Mouse (Mus musculus) heart, embryonic 15.5 days (tissue): ENCODE measurements around the gene Ncoa3. TPM values are rescaled to one million over a fixed set of nuclear protein-coding genes. Genes with fewer than 3 reads are reported as not detected.
A peak's percentile ranks its signal among the peaks of the same experiment; 100 is the strongest.

Source experiments
- ATAC-seq: fragments of 200-750 bp; cut with Nextera tagmentation; replicated peaks from 2 replicates; pipeline ENCODE4 v1.8.0; 2017; ENCODE audit warnings: low read depth, moderate TSS enrichment; ENCODE audit not compliant: insufficient number of reproducible peaks, insufficient read depth, low FRiP score
- H3K27ac ChIP-seq: fragments of 300-500 bp; sonication (generic); 2 replicates; pipeline ENCODE4 v1.5.1; 2015; ENCODE audit warnings: mild to moderate bottlenecking, inconsistent platforms
- H3K27me3 ChIP-seq: fragments of 300-500 bp; sonication (generic); 2 replicates; pipeline ENCODE4 v1.6.1; 2015; ENCODE audit warnings: inconsistent platforms
- H3K36me3 ChIP-seq: fragments of 300-500 bp; sonication (generic); 2 replicates; pipeline ENCODE4 v1.6.1; 2015; ENCODE audit warnings: mild to moderate bottlenecking, inconsistent platforms
- H3K4me1 ChIP-seq: fragments of 300-500 bp; sonication (generic); replicated peaks from 2 replicates; pipeline ENCODE4 v1.6.1; 2015; ENCODE audit warnings: inconsistent platforms
- H3K4me2 ChIP-seq: fragments of 300-500 bp; sonication (generic); 2 replicates; pipeline ENCODE4 v1.6.1; 2015; ENCODE audit warnings: inconsistent platforms, mild to moderate bottlenecking, moderate library complexity
- H3K4me3 ChIP-seq: fragments of 300-500 bp; sonication (generic); 2 replicates; pipeline ENCODE4 v1.5.1; 2015; ENCODE audit warnings: mild to moderate bottlenecking, inconsistent platforms
- H3K9ac ChIP-seq: fragments of 300-500 bp; sonication (generic); 2 replicates; pipeline ENCODE4 v1.6.1; 2015; ENCODE audit warnings: mild to moderate bottlenecking, inconsistent platforms
- H3K9me3 ChIP-seq: fragments of 300-500 bp; sonication (generic); replicated peaks from 2 replicates; pipeline ENCODE4 v1.6.1; 2016; ENCODE audit warnings: inconsistent platforms
- WGBS: fragments of 180-500 bp; shearing (Covaris S2); methylation state at CpG from one replicate; pipeline ENCODE4 v1.1.7; 2015; ENCODE audit warnings: mixed read lengths; 5-methylcytosine and 5-hydroxymethylcytosine counted together
- polyA plus RNA-seq: library from polyadenylated mRNA; unstranded; fragments of >200 nt; fragmentation: Nextera tagmentation; extraction: Ambion mirVana; gene quantifications from 2 replicates; pipeline ENCODE4 v1.2.1, GENCODE M21; 2015

Gene Ncoa3
- polyA plus RNA-seq, 1 experiment from 2014 or later, result 8.7 TPM

- peak; percentile 3; the same call in 1 of the 2 replicates for ATAC-seq
- peak overlapping the region; percentile 95 for H3K4me2 ChIP-seq
These were observed 901 bp downstream of the Ncoa3 start for GRCm38 (mm10) chr2:165993173-165993900.

GRCm38 (mm10) chr2:165994341-165994740 is 1.9 kb downstream of the Ncoa3 start:
- Histone ChIP-seq H3K9ac (no peak overlapping the region), H3K36me3 (no peaks in the 10 kb centered on the region; the same call in 1 of the 2 replicates), H3K9me3 (no peaks in the 10 kb centered on the region), H3K27ac (no peak overlapping the region), H3K27me3 (no peaks in the 10 kb centered on the region), H3K4me1 (peaks cover 22% of the 10 kb centered on the region), H3K4me2 (no peak overlapping the region), H3K4me3 (peak overlapping the region; percentile 89; the same call in 1 of the 2 replicates)
- no peak for ATAC-seq
- 95% methylated on average over 4 of the region's 4 CpGs for WGBS

More at GRCm38 (mm10) chr2:165993173-165993900, 901 bp downstream of the Ncoa3 start:
- no peaks in the 10 kb centered on the region for H3K27me3 ChIP-seq
- peak overlapping the region; percentile 81 for H3K27ac ChIP-seq
- no peaks in the 10 kb centered on the region; the same call in 1 of the 2 replicates for H3K36me3 ChIP-seq
- no peaks in the 10 kb centered on the region for H3K9me3 ChIP-seq
- H3K4me3 ChIP-seq, result peak overlapping the region; percentile 89
- peaks cover 14% of the 10 kb centered on the region for H3K4me1 ChIP-seq
- WGBS, result 3% methylated on average over 35 of the region's 35 CpGs
- peak overlapping the region; percentile 97 for H3K9ac ChIP-seq

GRCm38 (mm10) chr2:165995711-165996110 is 3.3 kb downstream of the Ncoa3 start:
- WGBS, result 89% methylated on average over 8 of the region's 8 CpGs
- no peak overlapping the region for H3K4me3 ChIP-seq
- ATAC-seq, result no peak
- H3K4me2 ChIP-seq, result no peak overlapping the region
- no peaks in the 10 kb centered on the region; the same call in 1 of the 2 replicates for H3K36me3 ChIP-seq
- no peak overlapping the region for H3K9ac ChIP-seq
- peaks cover 34% of the 10 kb centered on the region for H3K4me1 ChIP-seq
- no peak overlapping the region for H3K27ac ChIP-seq
- no peaks in the 10 kb centered on the region for H3K9me3 ChIP-seq
- H3K27me3 ChIP-seq, result no peaks in the 10 kb centered on the region

- no peak overlapping the region for H3K27ac ChIP-seq
- no peaks in the 10 kb centered on the region for H3K9me3 ChIP-seq
- no peaks in the 10 kb centered on the region; the same call in 1 of the 2 replicates for H3K36me3 ChIP-seq
- no peak overlapping the region for H3K4me2 ChIP-seq
- peaks cover 38% of the 10 kb centered on the region for H3K4me1 ChIP-seq
- H3K27me3 ChIP-seq, result no peaks in the 10 kb centered on the region
- H3K4me3 ChIP-seq, result no peak overlapping the region
- 83% methylated on average over 4 of the region's 4 CpGs for WGBS
- H3K9ac ChIP-seq, result no peak overlapping the region
- ATAC-seq, result no peak
These were observed 3.7 kb downstream of the Ncoa3 start for GRCm38 (mm10) chr2:165996130-165996529.

GRCm38 (mm10) chr2:165997256-165997967 is 5.0 kb downstream of the Ncoa3 start:
- H3K36me3 ChIP-seq, result no peaks in the 10 kb centered on the region; the same call in 1 of the 2 replicates
- no peak overlapping the region for H3K4me3 ChIP-seq
- H3K9ac ChIP-seq, result no peak overlapping the region
- H3K9me3 ChIP-seq, result no peaks in the 10 kb centered on the region
- WGBS, result 91% methylated on average over 8 of the region's 8 CpGs
- peaks cover 45% of the 10 kb centered on the region for H3K4me1 ChIP-seq
- H3K27ac ChIP-seq, result no peak overlapping the region
- no peaks in the 10 kb centered on the region for H3K27me3 ChIP-seq
- H3K4me2 ChIP-seq, result no peak overlapping the region
- no peak for ATAC-seq

GRCm38 (mm10) chr2:165998969-165999368 is 6.5 kb downstream of the Ncoa3 start:
- Histone ChIP-seq H3K4me1 (peaks cover 38% of the 10 kb centered on the region), H3K9ac (no peak overlapping the region), H3K27ac (peak overlapping the region; percentile 28), H3K36me3 (no peaks in the 10 kb centered on the region; the same call in 1 of the 2 replicates), H3K27me3 (no peaks in the 10 kb centered on the region), H3K9me3 (no peaks in the 10 kb centered on the region), H3K4me2 (no peak overlapping the region), H3K4me3 (no peak overlapping the region)
- 33% methylated on average over 4 of the region's 4 CpGs for whole genome bisulfite sequencing
- ATAC-seq, result no peak

GRCm38 (mm10) chr2:165999790-166000189 is 7.4 kb downstream of the Ncoa3 start:
- peak overlapping the region; percentile 9; the same call in 1 of the 2 replicates for H3K27ac ChIP-seq
- H3K4me1 ChIP-seq, result peaks cover 38% of the 10 kb centered on the region
- ATAC-seq, result no peak
- H3K9ac ChIP-seq, result no peak overlapping the region
- WGBS, result 13% methylated on average over 5 of the region's 5 CpGs
- no peaks in the 10 kb centered on the region for H3K9me3 ChIP-seq
- H3K4me3 ChIP-seq, result no peak overlapping the region
- H3K27me3 ChIP-seq, result no peaks in the 10 kb centered on the region
- H3K36me3 ChIP-seq, result no peaks in the 10 kb centered on the region
- peak overlapping the region; percentile 17; the same call in 1 of the 2 replicates for H3K4me2 ChIP-seq

- Histone ChIP-seq H3K27me3 (no peaks in the 10 kb centered on the region), H3K4me1 (peaks cover 38% of the 10 kb centered on the region), H3K27ac (no peak overlapping the region), H3K4me2 (no peak overlapping the region), H3K4me3 (no peak overlapping the region), H3K9ac (no peak overlapping the region), H3K36me3 (no peaks in the 10 kb centered on the region), H3K9me3 (no peaks in the 10 kb centered on the region)
- no peak for ATAC-seq
- WGBS, result 28% methylated on average over 5 of the region's 5 CpGs
These were observed 7.8 kb downstream of the Ncoa3 start for GRCm38 (mm10) chr2:166000242-166000641.

GRCm38 (mm10) chr2:166000769-166001168 is 8.3 kb downstream of the Ncoa3 start:
- Histone ChIP-seq H3K27ac (peak overlapping the region; percentile 54), H3K4me2 (peak overlapping the region; percentile 25), H3K4me1 (peaks cover 38% of the 10 kb centered on the region), H3K9ac (no peak overlapping the region), H3K27me3 (no peaks in the 10 kb centered on the region), H3K9me3 (no peaks in the 10 kb centered on the region), H3K36me3 (no peaks in the 10 kb centered on the region), H3K4me3 (no peak overlapping the region)
- ATAC-seq, result no peak
- 36% methylated on average over 5 of the region's 5 CpGs for WGBS

GRCm38 (mm10) chr2:166001362-166001761 is 8.9 kb downstream of the Ncoa3 start:
- H3K27ac ChIP-seq, result peak overlapping the region; percentile 54
- peaks cover 38% of the 10 kb centered on the region for H3K4me1 ChIP-seq
- ATAC-seq, result no peak
- no peaks in the 10 kb centered on the region for H3K27me3 ChIP-seq
- no peak overlapping the region for H3K9ac ChIP-seq
- H3K36me3 ChIP-seq, result no peaks in the 10 kb centered on the region
- H3K4me3 ChIP-seq, result no peak overlapping the region
- no peaks in the 10 kb centered on the region for H3K9me3 ChIP-seq
- WGBS, result 52% methylated on average over 2 of the region's 2 CpGs
- no peak overlapping the region for H3K4me2 ChIP-seq

- H3K4me2 ChIP-seq, result no peak overlapping the region
- no peak for ATAC-seq
- WGBS, result 72% methylated on average over 2 of the region's 2 CpGs
- H3K4me1 ChIP-seq, result peaks cover 38% of the 10 kb centered on the region
- H3K9me3 ChIP-seq, result no peaks in the 10 kb centered on the region
- peak overlapping the region; percentile 7; the same call in 1 of the 2 replicates for H3K27ac ChIP-seq
- no peak overlapping the region for H3K4me3 ChIP-seq
- H3K9ac ChIP-seq, result no peak overlapping the region
- H3K27me3 ChIP-seq, result no peaks in the 10 kb centered on the region
- H3K36me3 ChIP-seq, result no peaks in the 10 kb centered on the region
These were observed 9.3 kb downstream of the Ncoa3 start for GRCm38 (mm10) chr2:166001768-166002167.
